Mouse (Mus musculus) heart, postnatal 14 days (tissue): ENCODE data around the gene Plpp2. TPM values are rescaled to one million over a fixed set of nuclear protein-coding genes. Genes with fewer than 3 reads are reported as not detected.

ENCODE experiments used
- DNase-seq, 2 experiments: peaks; one replicate each; pipeline ENCODE4 v3.0.0; 2021 to 2022
- intact Hi-C: fragments of 180-260 bp; cut with DNase I; formaldehyde crosslinking; loops from one replicate; pipeline ENCODE4 v1.15.1; 2025
- microRNA-seq, 2 experiments: library from miRNA; unstranded; fragments of <30 nt; microRNA quantifications; one replicate each; pipeline ENCODE4 v1.2.0; 2021 to 2022
- total RNA-seq, 2 experiments: library from RNA; stranded (reverse); gene quantifications; 2 replicates each; pipeline ENCODE4 v1.2.3; 2021

Gene Plpp2
- total RNA-seq, 2 experiments from 2014 or later = 2.4 to 3.1 TPM

GRCm38 (mm10) chr10:79531593-79531992 is 2.0 kb downstream of the Plpp2 start:
- DNase-seq = no peak
- intact Hi-C loops = no loop called here

GRCm38 (mm10) chr10:79530721-79531120 is 2.9 kb downstream of the Plpp2 start:
- no peak for DNase-seq
- intact Hi-C loops = no loop called here

GRCm38 (mm10) chr10:79530241-79530640 is 3.4 kb downstream of the Plpp2 start:
- intact Hi-C loops = no loop called here
- DNase-seq = no peak

GRCm38 (mm10) chr10:79528081-79528480 is 5.5 kb downstream of the Plpp2 start:
- DNase-seq = no peak
- intact Hi-C loops = no loop called here

- DNase-seq = no peak
- intact Hi-C loops = no loop called here
Observed at GRCm38 (mm10) chr10:79527453-79527845, 6.1 kb downstream of the Plpp2 start.

- intact Hi-C loops = no loop called here
- no peak for DNase-seq
Observed at GRCm38 (mm10) chr10:79526661-79527452, 6.7 kb downstream of the Plpp2 start.

GRCm38 (mm10) chr10:79525456-79526325 is 7.9 kb downstream of the Plpp2 start:
- intact Hi-C loops = no loop called here
- no peak for DNase-seq

- intact Hi-C loops = no loop called here
- DNase-seq = no peak
Observed at GRCm38 (mm10) chr10:79524433-79524832, 9.2 kb downstream of the Plpp2 start.

GRCm38 (mm10) chr10:79506709-79507108 is 26.9 kb downstream of the Plpp2 start:
- DNase-seq = no peak
- intact Hi-C loops = no loop called here

GRCm38 (mm10) chr10:79502830-79503644 is 30.6 kb downstream of the Plpp2 start:
- DNase-seq = no peak
- intact Hi-C loops = no loop called here

GRCm38 (mm10) chr10:79496701-79497288 is 36.8 kb downstream of the Plpp2 start:
- intact Hi-C loops = no loop called here
- no peak for DNase-seq

GRCm38 (mm10) chr10:79495886-79496285 is 37.7 kb downstream of the Plpp2 start:
- no peak for DNase-seq
- intact Hi-C loops = no loop called here

Small RNAs within 50 kb of the gene (microRNA-seq; reads per million reads assigned to microRNA genes)
- gene Mir6909 = 0.27 to 0.48 reads per million in 2 experiments

Other genes with a start within 250 kb of the Plpp2 start
- gene Vmn2r82, start 177.3 kb downstream of the Plpp2 start, total RNA-seq = not detected
- not detected for gene Vmn2r83, start 65.1 kb downstream of the Plpp2 start, total RNA-seq
- 10 to 100 TPM in 1 of 2 experiments, 1 to 10 TPM in 1; 9.2 to 12.4 TPM for gene Mier2, start 21.4 kb upstream of the Plpp2 start, total RNA-seq
- gene Theg, start 53.5 kb upstream of the Plpp2 start, total RNA-seq = not detected
- not detected for gene C2cd4c, start 80.2 kb upstream of the Plpp2 start, total RNA-seq
- 1 to 10 TPM; 3.5 to 4.0 TPM for gene Shc2, start 104.1 kb upstream of the Plpp2 start, total RNA-seq
- gene Odf3l2, start 111.9 kb upstream of the Plpp2 start, total RNA-seq = not detected
- under 1 TPM in 1 of 2 experiments, not detected in 1; 0.37 TPM for gene Madcam1, start 130.8 kb upstream of the Plpp2 start, total RNA-seq
- 10 to 100 TPM; 21.7 to 23.0 TPM for gene Tpgs1, start 135.6 kb upstream of the Plpp2 start, total RNA-seq
- 100 to 1,000 TPM; 158 to 159 TPM for gene Cdc34, start 148.4 kb upstream of the Plpp2 start, total RNA-seq
- gene Gzmm, start 155.2 kb upstream of the Plpp2 start, total RNA-seq = 1 to 10 TPM; 4.5 to 5.4 TPM
- 1,000 to 10,000 TPM; 1,285 to 1,330 TPM for gene Bsg, start 170.7 kb upstream of the Plpp2 start, total RNA-seq
- gene Hcn2, start 182.8 kb upstream of the Plpp2 start, total RNA-seq = 10 to 100 TPM; 35.7 to 38.7 TPM
- gene Polrmt, start 212.8 kb upstream of the Plpp2 start, total RNA-seq = 10 to 100 TPM; 45.3 to 46.8 TPM
- gene Fgf22, start 221.3 kb upstream of the Plpp2 start, total RNA-seq = not detected
- 10 to 100 TPM; 25.9 to 26.7 TPM for gene Rnf126, start 233.2 kb upstream of the Plpp2 start, total RNA-seq
- gene Fstl3, start 243.5 kb upstream of the Plpp2 start, total RNA-seq = 1 to 10 TPM; 2.8 to 3.4 TPM